Mouse (Mus musculus) urinary bladder, postnatal 36 days (tissue): ENCODE data around the gene Slc30a9.

Experiments
- DNase-seq, 2 experiments: peaks; one replicate each; pipeline ENCODE4 v3.0.0; 2022; ENCODE audit warnings: low spot score in 2 of 2, mixed read lengths in 1 of 2

Gene Slc30a9

DNA sequence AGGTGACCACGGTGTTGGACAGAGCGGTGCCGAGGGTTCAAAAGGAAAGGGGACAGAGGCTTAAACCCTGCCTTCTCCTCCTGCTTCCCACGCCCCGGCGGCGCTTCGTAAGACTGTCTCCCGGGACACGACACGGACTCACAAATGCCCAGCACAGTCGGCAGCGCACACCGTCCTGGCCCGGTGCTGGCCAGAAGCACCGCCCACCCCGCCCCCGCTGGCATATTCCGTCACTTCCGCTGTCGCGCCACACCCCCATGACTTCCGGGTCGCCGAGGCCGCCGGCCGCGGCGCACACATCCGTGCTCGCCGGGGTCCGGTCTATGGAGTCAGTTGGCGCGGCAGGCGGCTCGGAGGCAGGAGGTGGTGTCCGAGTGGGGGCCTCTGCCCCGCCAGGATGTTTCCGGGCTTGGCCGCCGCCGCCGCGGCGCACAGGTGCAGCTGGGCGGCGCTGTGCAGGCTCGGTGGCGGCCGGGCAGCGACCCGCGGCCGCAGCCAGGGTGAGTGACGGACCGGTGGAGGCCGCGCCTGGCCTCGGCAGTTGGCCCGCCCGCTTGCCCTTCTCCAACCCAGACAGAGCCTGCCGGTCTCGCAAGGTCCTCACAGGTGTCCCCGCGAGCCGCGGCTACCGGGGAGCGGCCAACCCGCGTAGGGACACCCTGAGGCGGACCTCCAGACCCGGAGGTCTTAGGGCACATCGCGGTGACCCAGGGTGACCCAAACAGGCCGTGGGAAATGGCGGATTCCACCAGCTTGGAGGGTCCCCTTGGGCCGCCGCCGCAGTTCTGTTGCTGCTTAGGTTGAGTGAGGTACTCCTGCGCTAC is at the start of gene Slc30a9:
Gene Slc30a9, plus strand, starts transcription at position 258 of the 824 bp plus-strand sequence.
- DNase-seq = peak; percentile 89 to 91

- DNase-seq = no peak
Measured at GRCm38 (mm10) chr5:67258473-67258872, 48.3 kb upstream of the Slc30a9 start.

DNA sequence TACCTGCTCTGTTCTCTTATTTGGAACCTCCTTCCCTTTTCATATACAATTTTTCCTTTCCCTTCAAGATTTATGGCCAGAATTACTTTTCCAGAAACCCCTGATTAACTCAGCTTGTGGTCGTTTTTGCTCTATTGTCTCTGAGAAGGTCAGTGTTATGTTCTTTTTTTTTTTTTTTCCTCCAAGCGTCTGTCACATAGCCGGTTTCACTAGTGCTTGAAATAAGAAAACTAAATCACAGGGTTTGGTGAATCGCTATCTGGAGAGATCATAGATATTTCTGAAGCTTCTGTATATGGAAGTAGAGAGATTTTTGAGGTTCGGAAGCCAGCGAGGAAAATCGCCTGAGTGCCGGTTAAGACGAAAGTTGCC is 46.6 kb upstream of the Slc30a9 start:
- DNase-seq = no peak

DNA sequence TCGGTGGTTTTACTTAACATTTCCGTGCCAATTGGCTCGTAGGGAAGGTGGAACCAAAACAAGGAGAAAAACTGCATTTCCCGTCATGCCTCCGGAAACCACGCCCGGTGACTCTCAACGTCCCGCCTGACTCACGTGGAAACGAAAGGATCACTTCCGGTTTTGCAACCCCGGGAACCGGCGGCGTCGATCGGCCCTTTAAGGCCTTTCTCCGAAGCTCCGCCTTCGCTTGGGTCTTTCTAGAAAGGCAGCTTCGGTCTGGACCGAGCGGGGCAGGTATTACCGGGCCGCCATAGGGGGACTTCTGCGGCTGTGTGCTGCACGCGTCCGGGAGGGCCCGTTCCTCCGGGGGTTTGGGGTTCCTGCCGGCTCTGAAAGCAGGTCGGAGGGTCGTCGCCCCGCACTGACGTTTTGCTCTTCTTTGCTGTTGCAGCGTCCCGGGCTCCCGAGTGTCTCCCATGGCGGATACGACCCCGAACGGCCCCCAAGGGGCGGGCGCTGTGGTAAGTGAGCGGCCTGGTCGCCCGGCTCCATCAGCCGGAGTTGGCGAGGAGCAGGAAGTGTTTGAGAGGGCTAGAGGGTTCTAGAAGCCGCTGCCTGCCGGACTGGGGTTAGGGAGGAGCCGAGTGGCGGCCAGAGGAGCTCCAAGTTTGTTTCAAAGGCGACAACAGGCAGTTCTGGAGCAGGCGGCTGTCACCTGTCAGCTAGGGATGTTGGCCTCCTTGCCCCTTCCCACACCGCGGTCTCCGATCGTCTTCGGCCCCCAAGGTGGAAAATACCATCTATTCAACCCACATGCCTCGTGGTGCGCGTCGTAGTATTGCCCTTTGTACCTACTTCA is 46.0 kb upstream of the Slc30a9 start, which contains the start of gene Tmem33:
Gene Tmem33, plus strand, starts transcription at position 35 of the 841 bp plus-strand sequence.
- DNase-seq = peak; percentile 90 to 95

DNA sequence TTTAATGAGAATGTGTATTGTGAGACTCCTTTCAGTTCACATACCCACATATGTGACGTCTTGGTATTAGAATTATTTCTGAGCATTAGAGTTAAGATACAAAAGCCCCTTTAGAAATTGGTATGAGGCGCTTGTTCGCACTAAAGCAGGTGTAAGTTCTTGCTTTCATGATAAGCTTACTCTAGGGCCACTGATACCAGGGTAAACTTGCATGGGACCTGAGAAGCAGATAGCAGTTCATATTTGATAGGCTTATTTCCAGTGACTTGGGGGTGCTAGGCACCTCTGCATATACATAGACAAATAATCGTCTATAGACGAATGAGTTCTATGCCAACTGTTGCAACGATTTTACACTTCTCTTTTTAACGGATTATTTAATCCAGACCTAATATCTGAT is 43.8 kb upstream of the Slc30a9 start:
- no peak for DNase-seq

- DNase-seq = no peak
Measured at GRCm38 (mm10) chr5:67266106-67266505, 40.6 kb upstream of the Slc30a9 start.

- DNase-seq = no peak
Measured at GRCm38 (mm10) chr5:67269309-67269708, 37.4 kb upstream of the Slc30a9 start.

DNA sequence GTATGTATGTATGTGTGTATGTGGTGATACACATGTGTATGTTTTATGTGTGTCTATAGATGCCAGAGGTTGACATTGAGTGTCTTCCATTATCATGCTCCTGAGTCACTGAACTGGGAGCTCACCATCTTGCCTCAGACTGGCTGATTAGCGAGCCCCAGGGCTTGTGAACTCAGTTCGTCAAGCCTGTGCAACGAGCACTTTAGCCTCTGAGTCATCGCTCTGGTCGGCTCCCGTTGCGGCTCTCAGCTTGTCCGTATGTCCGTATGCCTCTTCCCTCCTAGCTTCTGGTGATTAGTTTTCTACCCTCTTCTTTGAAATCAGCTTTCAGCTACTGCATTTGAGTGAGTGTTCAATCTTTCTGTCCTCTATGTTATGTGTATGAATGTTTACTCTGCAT is 27.3 kb upstream of the Slc30a9 start:
- DNase-seq = no peak

- no peak for DNase-seq
Measured at GRCm38 (mm10) chr5:67279840-67280239, 26.9 kb upstream of the Slc30a9 start.

DNA sequence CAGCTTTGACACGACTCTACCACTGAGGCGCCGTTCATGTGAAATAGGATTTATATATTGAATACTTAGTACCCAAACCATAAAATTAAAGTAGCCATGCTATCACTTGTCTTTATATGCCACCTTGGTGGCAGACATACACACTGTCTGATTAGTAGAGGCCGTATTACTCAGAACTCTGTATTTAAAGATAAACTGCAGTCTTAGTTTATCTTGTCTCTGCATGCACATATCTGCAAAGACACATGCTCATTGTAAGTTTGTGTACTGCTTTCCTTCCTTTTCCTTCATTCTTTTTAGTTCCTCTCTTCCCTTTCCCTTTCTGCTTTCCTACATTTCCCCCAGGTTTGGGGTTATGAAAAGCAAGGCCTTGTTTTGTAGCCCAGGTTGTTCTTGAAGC is 26.4 kb upstream of the Slc30a9 start:
- no peak for DNase-seq

GRCm38 (mm10) chr5:67295029-67295428 is 11.7 kb upstream of the Slc30a9 start:
- DNase-seq = no peak

DNA sequence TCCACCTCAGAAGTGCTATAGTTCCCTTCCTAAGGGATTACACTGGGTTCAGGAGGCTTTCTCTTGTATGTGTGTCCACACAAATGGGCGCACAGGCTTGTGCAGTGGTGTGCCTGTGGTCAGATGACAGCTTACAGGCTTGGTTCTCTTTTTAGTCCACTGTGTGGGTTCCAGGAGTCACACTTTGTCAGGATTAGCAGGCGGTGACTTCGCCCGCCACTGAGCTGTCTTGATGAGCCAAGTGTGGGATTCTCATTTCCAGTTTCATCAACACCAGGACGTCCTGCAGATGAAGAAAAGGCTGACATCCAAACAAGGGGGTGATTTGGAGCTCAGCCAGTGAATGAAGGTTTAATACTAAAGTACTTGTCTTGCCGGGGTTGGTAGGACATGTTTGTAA is 11.1 kb upstream of the Slc30a9 start:
- DNase-seq = no peak

DNA sequence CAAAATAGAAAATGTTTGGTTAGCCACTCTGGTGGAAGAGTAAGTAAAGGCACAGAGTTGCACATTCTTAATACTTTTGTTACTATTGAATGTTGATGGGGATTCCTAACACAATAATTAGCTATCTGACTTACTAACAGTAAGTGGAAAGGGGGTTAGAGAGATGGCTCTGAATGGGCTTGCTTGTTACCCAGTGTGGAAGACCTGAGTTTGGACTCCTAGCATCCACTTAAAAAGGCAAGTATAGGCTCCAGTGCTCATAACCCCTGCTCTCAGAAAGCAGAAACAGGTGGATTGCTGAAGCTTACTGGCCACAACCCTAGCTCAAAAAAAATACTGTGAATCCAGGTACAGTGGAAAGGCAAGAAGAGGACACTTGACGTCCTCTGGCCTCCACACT is 10.6 kb upstream of the Slc30a9 start:
- DNase-seq = no peak

DNA sequence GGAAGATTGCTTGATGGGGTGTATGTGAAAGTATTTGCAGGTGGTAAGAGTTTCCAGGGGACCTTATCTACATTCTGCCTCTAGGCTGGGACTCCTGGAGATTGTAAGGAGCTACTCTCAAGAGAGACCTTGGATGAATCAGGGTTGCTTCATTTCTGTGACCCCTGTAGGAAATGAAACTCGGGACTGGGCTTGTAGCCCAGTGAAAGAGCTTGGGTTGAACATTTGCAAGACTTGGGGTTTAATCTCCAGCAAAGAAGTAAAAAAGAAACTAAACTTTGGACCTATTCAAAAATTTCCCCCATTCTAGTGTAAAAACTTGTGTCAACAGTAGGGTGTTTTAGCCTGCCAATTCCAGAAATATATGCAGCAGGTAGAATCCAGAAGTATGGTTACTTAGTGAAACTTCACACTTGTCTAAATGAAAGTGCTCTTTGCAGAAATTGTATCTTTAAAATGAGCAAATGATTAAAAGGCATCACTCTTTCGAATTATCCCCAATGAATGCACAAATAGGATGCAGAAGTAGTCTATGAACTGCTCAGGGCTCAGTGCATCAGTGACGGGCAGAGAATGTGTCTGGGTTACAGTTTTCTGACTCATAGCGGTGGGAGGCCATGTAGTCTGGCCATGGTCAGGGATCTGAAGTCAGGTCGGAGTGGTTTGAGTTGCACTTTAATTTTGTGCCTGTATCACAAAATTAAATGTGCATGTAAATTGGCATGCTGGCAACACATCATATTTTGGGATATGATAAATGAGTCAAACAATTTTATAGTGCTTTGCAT is 9.5 kb upstream of the Slc30a9 start:
- DNase-seq = peak in 1 of 2 experiments; percentile 16

- no peak for DNase-seq
Measured at GRCm38 (mm10) chr5:67299847-67300412, 6.8 kb upstream of the Slc30a9 start.

GRCm38 (mm10) chr5:67300926-67301597 is 5.7 kb upstream of the Slc30a9 start:
- DNase-seq = no peak

DNA sequence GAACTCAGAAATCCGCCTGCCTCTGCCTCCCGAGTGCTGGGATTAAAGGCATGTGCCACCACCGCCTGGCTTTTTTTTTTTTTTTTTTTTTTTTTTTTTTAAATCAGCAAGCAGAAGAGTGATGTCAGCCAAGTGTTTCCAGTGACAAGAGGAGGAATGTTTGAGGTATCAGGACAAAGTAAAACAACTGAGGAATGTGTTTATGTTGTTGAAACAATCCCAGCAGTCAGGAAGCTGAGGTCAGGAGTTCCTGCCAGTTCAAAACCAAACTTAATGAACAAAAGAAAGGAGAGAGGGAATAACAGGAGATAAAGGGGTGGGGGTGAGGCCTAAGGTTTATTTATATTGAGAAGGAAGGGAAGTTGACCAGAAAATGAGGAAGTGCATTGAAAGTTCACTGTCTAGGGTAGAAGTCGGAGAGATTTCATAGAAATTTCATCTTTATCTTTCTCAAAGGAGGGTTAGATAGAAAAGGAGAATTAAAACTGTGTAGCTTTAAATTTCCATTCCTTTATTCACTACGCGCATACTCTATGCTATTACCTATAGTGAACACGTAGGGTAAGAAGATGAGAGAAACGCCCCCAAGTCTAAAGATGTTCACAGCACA is 4.9 kb upstream of the Slc30a9 start:
- DNase-seq = no peak

DNA sequence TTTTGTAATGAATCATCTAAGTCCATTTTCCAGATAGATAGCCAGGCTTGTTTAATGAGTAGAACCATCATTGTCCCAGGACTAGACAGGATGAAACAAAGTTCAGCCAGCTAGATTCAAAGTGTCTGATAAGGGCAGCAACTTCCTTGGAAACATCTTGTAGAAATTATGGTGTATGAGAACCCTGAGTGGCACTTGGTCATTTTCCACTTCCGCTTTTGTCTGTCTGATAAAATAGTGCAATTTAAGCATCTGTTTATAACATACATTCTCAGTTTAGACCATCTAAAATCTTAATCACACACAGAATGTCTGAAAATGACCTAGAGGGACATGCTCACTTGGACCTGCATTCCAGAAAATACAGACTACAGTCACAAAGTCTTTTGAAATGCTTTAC is 2.9 kb upstream of the Slc30a9 start:
- no peak for DNase-seq

GRCm38 (mm10) chr5:67307659-67308222 is 986 bp downstream of the Slc30a9 start:
- DNase-seq = no peak

GRCm38 (mm10) chr5:67311811-67312521 is 5.2 kb downstream of the Slc30a9 start:
- no peak for DNase-seq
